Mouse (Mus musculus): Measurements from ENCODE around the gene Slc51b. TPM values are rescaled to one million over a fixed set of nuclear protein-coding genes. Genes with fewer than 3 reads are reported as not detected.

Slc51b gene
- total RNA-seq, 2 experiments from 2014 or later = not detected

- DNase-seq (ENCODE audit: extremely low spot score in 1 of 2, low spot score in 1 of 2) = no peak
Measured at GRCm38 (mm10) chr9:65411326-65411725, 11.4 kb downstream of the Slc51b start.

GRCm38 (mm10) chr9:65410378-65410777 is 12.4 kb downstream of the Slc51b start:
- DNase-seq (ENCODE audit: extremely low spot score in 1 of 2, low spot score in 1 of 2) = no peak

- no peak for DNase-seq (ENCODE audit: extremely low spot score in 1 of 2, low spot score in 1 of 2)
Measured at GRCm38 (mm10) chr9:65408871-65409295, 13.9 kb downstream of the Slc51b start.

- no peak for DNase-seq (ENCODE audit: extremely low spot score in 1 of 2, low spot score in 1 of 2)
Measured at GRCm38 (mm10) chr9:65407861-65408260, 14.9 kb downstream of the Slc51b start.

- DNase-seq (ENCODE audit: extremely low spot score in 1 of 2, low spot score in 1 of 2) = no peak
Measured at GRCm38 (mm10) chr9:65407327-65407726, 15.4 kb downstream of the Slc51b start.

- no peak for DNase-seq (ENCODE audit: extremely low spot score in 1 of 2, low spot score in 1 of 2)
Measured at GRCm38 (mm10) chr9:65405184-65405449, 17.6 kb downstream of the Slc51b start.

GRCm38 (mm10) chr9:65404331-65405183 is 18.2 kb downstream of the Slc51b start:
- peak; percentile 51 to 69 for DNase-seq (ENCODE audit: extremely low spot score in 1 of 2, low spot score in 1 of 2)

- DNase-seq (ENCODE audit: extremely low spot score in 1 of 2, low spot score in 1 of 2) = no peak
Measured at GRCm38 (mm10) chr9:65399934-65400333, 22.8 kb downstream of the Slc51b start.

- peak; percentile 36 to 49 for DNase-seq (ENCODE audit: extremely low spot score in 1 of 2, low spot score in 1 of 2)
Measured at GRCm38 (mm10) chr9:65398279-65398678, 24.5 kb downstream of the Slc51b start, which contains the start of gene Rasl12. Gene Rasl12, plus strand, starts transcription at chr9:65398506.

- DNase-seq (ENCODE audit: extremely low spot score in 1 of 2, low spot score in 1 of 2) = no peak
Measured at GRCm38 (mm10) chr9:65394360-65394759, 28.4 kb downstream of the Slc51b start.

GRCm38 (mm10) chr9:65393606-65394005 is 29.1 kb downstream of the Slc51b start:
- no peak for DNase-seq (ENCODE audit: extremely low spot score in 1 of 2, low spot score in 1 of 2)

- peak; percentile 23 to 76 for DNase-seq (ENCODE audit: extremely low spot score in 1 of 2, low spot score in 1 of 2)
Measured at GRCm38 (mm10) chr9:65392638-65393364, 30.0 kb downstream of the Slc51b start.

- DNase-seq (ENCODE audit: extremely low spot score in 1 of 2, low spot score in 1 of 2) = no peak
Measured at GRCm38 (mm10) chr9:65391613-65391964, 31.2 kb downstream of the Slc51b start, which contains the start of gene Kbtbd13. Gene Kbtbd13, minus strand, starts transcription at chr9:65391652.

- no peak for DNase-seq (ENCODE audit: extremely low spot score in 1 of 2, low spot score in 1 of 2)
Measured at GRCm38 (mm10) chr9:65390752-65391612, 31.8 kb downstream of the Slc51b start.

GRCm38 (mm10) chr9:65386373-65387140 is 36.2 kb downstream of the Slc51b start:
- no peak for DNase-seq (ENCODE audit: extremely low spot score in 1 of 2, low spot score in 1 of 2)

GRCm38 (mm10) chr9:65384276-65384675 is 38.5 kb downstream of the Slc51b start:
- no peak for DNase-seq (ENCODE audit: extremely low spot score in 1 of 2, low spot score in 1 of 2)

- no peak for DNase-seq (ENCODE audit: extremely low spot score in 1 of 2, low spot score in 1 of 2)
Measured at GRCm38 (mm10) chr9:65382751-65383097, 40.0 kb downstream of the Slc51b start.

- no peak for DNase-seq (ENCODE audit: extremely low spot score in 1 of 2, low spot score in 1 of 2)
Measured at GRCm38 (mm10) chr9:65382031-65382750, 40.6 kb downstream of the Slc51b start.

GRCm38 (mm10) chr9:65381017-65381590 is 41.7 kb downstream of the Slc51b start:
- no peak for DNase-seq (ENCODE audit: extremely low spot score in 1 of 2, low spot score in 1 of 2)

All from layer of hippocampus, postnatal 25 days (tissue).